Mouse (Mus musculus) heart, embryonic 13.5 days (tissue): ENCODE measurements around the gene Hoxa4. TPM values are rescaled to one million over a fixed set of nuclear protein-coding genes. Genes with fewer than 3 reads are reported as not detected.
A peak's percentile ranks its signal among the peaks of the same experiment; 100 is the strongest.

Experiments used
- ATAC-seq: fragments of 200-750 bp; cut with Nextera tagmentation; 2 replicates; pipeline ENCODE4 v1.8.0; 2017; ENCODE audit warnings: moderate TSS enrichment; ENCODE audit not compliant: insufficient number of reproducible peaks, low FRiP score, low TSS enrichment; ENCODE audit errors: extremely low read depth
- H3K27ac ChIP-seq: fragments of 300-500 bp; sonication (generic); replicated peaks from 2 replicates; pipeline ENCODE4 v1.5.1; 2015; ENCODE audit warnings: moderate library complexity, mild to moderate bottlenecking, inconsistent platforms
- H3K27me3 ChIP-seq: fragments of 300-500 bp; sonication (generic); replicated peaks from 2 replicates; pipeline ENCODE4 v1.6.1; 2015; ENCODE audit warnings: mild to moderate bottlenecking, inconsistent platforms
- H3K36me3 ChIP-seq: fragments of 300-500 bp; sonication (generic); 2 replicates; pipeline ENCODE4 v1.6.1; 2015; ENCODE audit warnings: mild to moderate bottlenecking, inconsistent platforms
- H3K4me1 ChIP-seq: fragments of 300-500 bp; sonication (generic); 2 replicates; pipeline ENCODE4 v1.6.1; 2015; ENCODE audit warnings: inconsistent platforms
- H3K4me2 ChIP-seq: fragments of 300-500 bp; sonication (generic); 2 replicates; pipeline ENCODE4 v1.6.1; 2015; ENCODE audit warnings: inconsistent platforms, mild to moderate bottlenecking, moderate library complexity
- H3K4me3 ChIP-seq: fragments of 300-500 bp; sonication (generic); 2 replicates; pipeline ENCODE4 v1.5.1; 2015; ENCODE audit warnings: moderate library complexity, mild to moderate bottlenecking, inconsistent platforms
- H3K9ac ChIP-seq: fragments of 300-500 bp; sonication (generic); 2 replicates; pipeline ENCODE4 v1.6.1; 2015; ENCODE audit warnings: inconsistent platforms, mild to moderate bottlenecking, moderate library complexity
- H3K9me3 ChIP-seq: fragments of 300-500 bp; sonication (generic); 2 replicates; pipeline ENCODE4 v1.6.1; 2016; ENCODE audit warnings: inconsistent platforms
- WGBS: fragments of 180-500 bp; shearing (Covaris S2); methylation state at CpG from one replicate; pipeline ENCODE4 v1.1.7; 2015; ENCODE audit warnings: mixed read lengths; 5-methylcytosine and 5-hydroxymethylcytosine counted together
- polyA plus RNA-seq: library from polyadenylated mRNA; unstranded; fragments of >200 nt; fragmentation: Nextera tagmentation; extraction: Ambion mirVana; gene quantifications from 2 replicates; pipeline ENCODE4 v1.2.1, GENCODE M21; 2015

Gene Hoxa4
- polyA plus RNA-seq, 1 experiment from 2014 or later: 0.74 TPM

- no peak overlapping the region for H3K27ac ChIP-seq
- H3K9me3 ChIP-seq: no peaks in the 10 kb centered on the region
- H3K27me3 ChIP-seq: peaks cover 98% of the 10 kb centered on the region
- H3K9ac ChIP-seq: no peak overlapping the region
- H3K4me3 ChIP-seq: peak overlapping the region; percentile 23
- peaks cover 5% of the 10 kb centered on the region; the same call in 1 of the 2 replicates for H3K4me1 ChIP-seq
- peak overlapping the region; percentile 11; the same call in 1 of the 2 replicates for H3K4me2 ChIP-seq
- 1% methylated on average over 67 of the region's 68 CpGs for whole genome bisulfite sequencing
- ATAC-seq: no peak
- no peaks in the 10 kb centered on the region for H3K36me3 ChIP-seq
Observed at GRCm38 (mm10) chr6:52234428-52235140, 43.0 kb upstream of the Hoxa4 start.

GRCm38 (mm10) chr6:52233546-52234427 is 42.2 kb upstream of the Hoxa4 start:
- Histone ChIP-seq H3K4me1 (peaks cover 5% of the 10 kb centered on the region; the same call in 1 of the 2 replicates), H3K4me2 (peak overlapping the region; percentile 11; the same call in 1 of the 2 replicates), H3K27ac (no peak overlapping the region), H3K27me3 (peaks cover 99% of the 10 kb centered on the region), H3K9ac (no peak overlapping the region), H3K36me3 (no peaks in the 10 kb centered on the region), H3K4me3 (peak overlapping the region; percentile 23), H3K9me3 (no peaks in the 10 kb centered on the region)
- ATAC-seq: no peak
- WGBS: 1% methylated on average over 68 of the region's 70 CpGs

DNA sequence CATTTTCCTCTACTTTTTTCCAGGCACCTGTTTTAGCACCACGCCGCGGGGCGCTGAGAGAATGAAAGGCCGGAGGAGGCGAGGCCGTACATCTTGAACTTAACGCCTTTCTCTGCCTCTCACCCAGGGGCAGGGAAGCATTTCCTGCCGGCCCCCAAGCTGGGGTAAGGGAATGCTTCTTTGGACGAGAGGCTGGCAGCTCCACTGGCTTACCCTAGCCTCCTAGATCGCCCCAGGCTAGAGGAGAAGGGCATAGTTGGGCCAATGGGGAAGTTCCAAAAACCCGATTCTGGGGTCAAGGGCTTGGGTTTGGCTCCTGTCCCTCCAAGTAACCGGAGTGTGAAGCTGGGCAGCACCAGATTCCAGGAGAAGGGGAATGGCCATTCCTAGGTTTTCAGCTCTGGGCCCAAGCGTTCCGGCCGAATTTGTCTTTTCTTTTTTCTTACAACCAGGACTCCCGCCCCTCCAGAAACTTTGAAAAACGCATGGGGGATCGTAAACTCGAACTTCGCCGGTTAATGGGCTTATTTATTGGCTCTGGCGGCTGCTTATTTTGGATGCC is 41.5 kb upstream of the Hoxa4 start:
- Histone ChIP-seq H3K4me2 (no peak overlapping the region), H3K36me3 (no peaks in the 10 kb centered on the region), H3K27me3 (peaks cover 98% of the 10 kb centered on the region), H3K9me3 (no peaks in the 10 kb centered on the region), H3K4me1 (peaks cover 5% of the 10 kb centered on the region; the same call in 1 of the 2 replicates), H3K27ac (no peak overlapping the region), H3K9ac (no peak overlapping the region), H3K4me3 (no peak overlapping the region)
- 1% methylated on average over 23 of the region's 23 CpGs for WGBS
- ATAC-seq: no peak

GRCm38 (mm10) chr6:52232568-52232965 is 41.0 kb upstream of the Hoxa4 start:
- Histone ChIP-seq H3K4me3 (no peak overlapping the region), H3K4me1 (peaks cover 5% of the 10 kb centered on the region; the same call in 1 of the 2 replicates), H3K9me3 (no peaks in the 10 kb centered on the region), H3K27me3 (peaks cover 98% of the 10 kb centered on the region), H3K9ac (no peak overlapping the region), H3K4me2 (no peak overlapping the region), H3K27ac (no peak overlapping the region), H3K36me3 (no peaks in the 10 kb centered on the region)
- no peak for ATAC-seq
- 1% methylated on average over 18 of the region's 18 CpGs for WGBS

GRCm38 (mm10) chr6:52231885-52232567 is 40.5 kb upstream of the Hoxa4 start:
- 3% methylated on average over 18 of the region's 18 CpGs for WGBS
- H3K9ac ChIP-seq: no peak overlapping the region
- peaks cover 98% of the 10 kb centered on the region for H3K27me3 ChIP-seq
- H3K4me2 ChIP-seq: no peak overlapping the region
- no peak for ATAC-seq
- no peaks in the 10 kb centered on the region for H3K36me3 ChIP-seq
- no peak overlapping the region for H3K4me3 ChIP-seq
- H3K27ac ChIP-seq: no peak overlapping the region
- no peaks in the 10 kb centered on the region for H3K9me3 ChIP-seq
- H3K4me1 ChIP-seq: peaks cover 5% of the 10 kb centered on the region; the same call in 1 of the 2 replicates

GRCm38 (mm10) chr6:52230516-52231165 is 39.1 kb upstream of the Hoxa4 start, which contains the start of gene Hoxa9:
Gene Hoxa9 (minus strand): TSS chr6:52231089.
- no peak for ATAC-seq
- H3K4me1 ChIP-seq: peaks cover 11% of the 10 kb centered on the region; the same call in 1 of the 2 replicates
- no peaks in the 10 kb centered on the region for H3K9me3 ChIP-seq
- H3K36me3 ChIP-seq: no peaks in the 10 kb centered on the region
- peak within 1 kb of the TSS; percentile 13; the same call in 1 of the 2 replicates for H3K4me3 ChIP-seq
- H3K4me2 ChIP-seq: no peak within 1 kb of the TSS
- no peak within 1 kb of the TSS for H3K9ac ChIP-seq
- WGBS: 2% methylated on average over 29 of the region's 36 CpGs
- H3K27ac ChIP-seq: no peak within 1 kb of the TSS
- H3K27me3 ChIP-seq: peaks cover 98% of the 10 kb centered on the region

GRCm38 (mm10) chr6:52229558-52230416 is 38.2 kb upstream of the Hoxa4 start:
- Histone ChIP-seq H3K4me1 (peaks cover 12% of the 10 kb centered on the region; the same call in 1 of the 2 replicates), H3K9me3 (no peaks in the 10 kb centered on the region), H3K4me2 (peak overlapping the region; percentile 6), H3K9ac (no peak overlapping the region), H3K36me3 (no peaks in the 10 kb centered on the region), H3K4me3 (0 out of 2 replicates have a peak overlapping the region, but pooled peaks have one; percentile 1), H3K27me3 (peaks cover 98% of the 10 kb centered on the region), H3K27ac (no peak overlapping the region)
- no peak for ATAC-seq
- WGBS: 2% methylated on average over 44 of the region's 44 CpGs

- peaks cover 98% of the 10 kb centered on the region for H3K27me3 ChIP-seq
- H3K4me1 ChIP-seq: peaks cover 7% of the 10 kb centered on the region; the same call in 1 of the 2 replicates
- H3K4me2 ChIP-seq: no peak overlapping the region
- no peak overlapping the region for H3K9ac ChIP-seq
- no peak overlapping the region for H3K4me3 ChIP-seq
- no peak for ATAC-seq
- under 1% methylated on average over 38 of the region's 38 CpGs for WGBS
- no peaks in the 10 kb centered on the region for H3K36me3 ChIP-seq
- H3K27ac ChIP-seq: no peak overlapping the region
- no peaks in the 10 kb centered on the region for H3K9me3 ChIP-seq
Observed at GRCm38 (mm10) chr6:52228475-52229465, 37.2 kb upstream of the Hoxa4 start.
